8 mouse cellular contexts compared by ENCODE assay signal in the genomic region with DNA sequence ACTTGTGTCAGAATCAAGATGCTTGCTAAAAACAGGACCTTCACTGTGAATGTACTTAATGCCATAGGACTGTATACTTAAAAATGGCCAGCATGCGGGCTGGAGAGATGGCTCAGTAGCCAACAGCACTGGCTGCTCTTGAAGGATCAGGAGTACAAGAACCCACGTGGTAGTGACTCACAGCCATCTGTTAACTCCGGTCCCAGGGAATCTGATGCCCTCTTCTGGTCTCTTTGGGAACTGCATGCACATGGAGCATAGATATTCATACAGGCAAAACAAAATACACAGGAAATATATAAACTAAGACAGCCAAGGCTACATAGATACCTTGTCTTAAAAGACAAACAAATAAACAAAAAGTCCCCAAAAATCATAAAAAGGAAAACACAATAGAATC. TPM values are rescaled to one million over a fixed set of nuclear protein-coding genes. Genes with fewer than 3 reads are reported as not detected.
DNase-seq lines count a peak whose midpoint lies in the region; ATAC-seq lines count a peak whose summit lies in the region.

No protein-coding gene starts in this region.

- no peaks in the 10 kb centered on the region for H3K27me3 ChIP-seq in liver, embryonic 12.5 days (replicated peaks)

- H3K27ac ChIP-seq in liver, embryonic 12.5 days: no peak overlapping the region

- H3K4me1 ChIP-seq in liver, embryonic 12.5 days: peaks cover 18% of the 10 kb centered on the region

- H3K36me3 ChIP-seq in liver, embryonic 12.5 days: peaks cover 22% of the 10 kb centered on the region

- H3K4me2 ChIP-seq in liver, embryonic 12.5 days: no peak overlapping the region

- H3K9me3 ChIP-seq in liver, embryonic 12.5 days (replicated peaks): no peaks in the 10 kb centered on the region

- 27% methylated on average over 3 of the region's 3 CpGs for WGBS in liver, embryonic 12.5 days (ENCODE audit: insufficient replicate concordance)

- ATAC-seq in liver, embryonic 12.5 days: no peak

- no peak overlapping the region for H3K4me3 ChIP-seq in liver, embryonic 12.5 days

- H3K9ac ChIP-seq in liver, embryonic 12.5 days: no peak overlapping the region

- DNase-seq in liver: peak; percentile 57
- peak; percentile 79 for DNase-seq in adrenal gland, adult 8-10 months
- DNase-seq in embryo, embryonic 11.5 days (ENCODE audit: low read depth, low spot score): peak; percentile 44
- DNase-seq in heart, postnatal 4 days: peak; percentile 92
- peak; percentile 86 for DNase-seq in left cerebral cortex, postnatal 4 days
- peak; percentile 83 for DNase-seq in ovary, postnatal 14 days (ENCODE audit: low spot score)
- DNase-seq in thymus, postnatal 25 days: peak; percentile 80

- intact Hi-C loops in left cerebral cortex, postnatal 4 days (cut with DNase I): loop anchor here (2.0 kb wide), 1 partner anchor 52 kb away; no protein-coding TSS in a partner anchor

RNA-seq across cellular contexts. Expression of a gene that starts 5.5 kb away (rescaled TPM):
- 7.9 TPM in 2 replicates for polyA plus RNA-seq in liver, embryonic 12.5 days (2016; fragmentation: Nextera tagmentation; extraction: Ambion mirVana)
- total RNA-seq in adrenal gland, adult 8-10 months (2022): 1 to 10 TPM; 5.2 to 8.1 (median 7.1) TPM
- 1 to 10 TPM; 4.9 to 5.0 TPM for total RNA-seq in heart, postnatal 4 days (2021)
- 1 to 10 TPM; 7.8 to 8.0 TPM for total RNA-seq in left cerebral cortex, postnatal 4 days (2021)

RNA-seq across cellular contexts. Expression of a gene that starts 11.5 kb away (rescaled TPM):
- 2.3 and 2.6 TPM in 2 replicates for polyA plus RNA-seq in liver, embryonic 12.5 days (2016; fragmentation: Nextera tagmentation; extraction: Ambion mirVana)
- 10 to 100 TPM; 20.2 to 54.8 (median 28.3) TPM for total RNA-seq in adrenal gland, adult 8-10 months (2022)
- total RNA-seq in heart, postnatal 4 days (2021): 10 to 100 TPM; 20.0 to 23.6 TPM
- total RNA-seq in left cerebral cortex, postnatal 4 days (2021): 10 to 100 TPM; 39.0 to 39.2 TPM

RNA-seq across cellular contexts. Expression of a gene that starts 58.9 kb away (rescaled TPM):
- 0.08 and 0.23 TPM in 2 replicates for polyA plus RNA-seq in liver, embryonic 12.5 days (2016; fragmentation: Nextera tagmentation; extraction: Ambion mirVana)
- total RNA-seq in adrenal gland, adult 8-10 months (2022): 10 to 100 TPM; 33.7 to 54.7 (median 43.2) TPM
- not detected for total RNA-seq in heart, postnatal 4 days (2021)
- total RNA-seq in left cerebral cortex, postnatal 4 days (2021): 10 to 100 TPM; 53.6 to 65.1 TPM

Comparison
In these comparisons a context has a peak if more than half of its experiments do, and no peak if none do; other contexts are left out.
1. RNA of a gene that starts 58.9 kb away (total RNA-seq): 53.6 to 65.1 TPM in left cerebral cortex, postnatal 4 days and 33.7 to 54.7 TPM in adrenal gland, adult 8-10 months; not detected in heart, postnatal 4 days; every median in the first group is over 10 times any median in the second.
2. Peak in every context shown above with its lines, with median percentiles within 50 percentile points of each other: DNase-seq.